Mouse (Mus musculus) midbrain, embryonic 11.5 days (tissue): ENCODE measurements at regions not wholly inside any gene's neighbourhood (a gene's known extent, or its start where the extent isn't known, plus 50 kb on each side); places are given as distances from the start of the nearest gene placed in this dataset.

Experiments used
- ATAC-seq: fragments of 200-750 bp; cut with Nextera tagmentation; 2 replicates; pipeline ENCODE4 v1.8.0; 2017; ENCODE audit warnings: moderate TSS enrichment, moderate library complexity; ENCODE audit not compliant: low FRiP score
- DNase-seq: peaks from one replicate; pipeline ENCODE4 v3.0.0; 2015; ENCODE audit warnings: low spot score; ENCODE audit errors: missing footprints
- H3K27ac ChIP-seq: fragments of 300-500 bp; sonication (generic); 2 replicates; pipeline ENCODE4 v1.5.1; 2014; ENCODE audit warnings: low read depth, low read length
- H3K27me3 ChIP-seq: fragments of 300-500 bp; sonication (generic); 2 replicates; pipeline ENCODE4 v1.6.1; 2014; ENCODE audit warnings: mild to moderate bottlenecking, low read length, moderate library complexity, mixed read lengths; ENCODE audit not compliant: control insufficient read depth, insufficient read depth
- H3K36me3 ChIP-seq: fragments of 300-500 bp; sonication (generic); 2 replicates; pipeline ENCODE4 v1.6.1; 2014; ENCODE audit warnings: mild to moderate bottlenecking, low read length, moderate library complexity, mixed read lengths; ENCODE audit not compliant: control insufficient read depth, insufficient read depth
- H3K4me1 ChIP-seq: fragments of 300-500 bp; sonication (generic); 2 replicates; pipeline ENCODE4 v1.6.1; 2014; ENCODE audit warnings: low read length; ENCODE audit not compliant: control insufficient read depth, insufficient read depth
- H3K4me2 ChIP-seq: fragments of 300-500 bp; sonication (generic); 2 replicates; pipeline ENCODE4 v1.6.1; 2014; ENCODE audit warnings: mild to moderate bottlenecking, moderate library complexity
- H3K4me3 ChIP-seq: fragments of 300-500 bp; sonication (generic); 2 replicates; pipeline ENCODE4 v1.5.1; 2014; ENCODE audit warnings: low read depth, low read length
- H3K9ac ChIP-seq: fragments of 300-500 bp; sonication (generic); 2 replicates; pipeline ENCODE4 v1.6.1; 2014; ENCODE audit warnings: low read length
- H3K9me3 ChIP-seq: fragments of 300-500 bp; sonication (generic); 2 replicates; pipeline ENCODE4 v1.6.1; 2016; ENCODE audit warnings: low read length; ENCODE audit not compliant: control insufficient read depth
- WGBS: fragments of 180-500 bp; shearing (Covaris S2); extraction: QIAGEN DNeasy Blood & Tissue Kit; methylation state at CpG from one replicate; pipeline ENCODE4 v1.1.7; 2014; 5-methylcytosine and 5-hydroxymethylcytosine counted together

DNA sequence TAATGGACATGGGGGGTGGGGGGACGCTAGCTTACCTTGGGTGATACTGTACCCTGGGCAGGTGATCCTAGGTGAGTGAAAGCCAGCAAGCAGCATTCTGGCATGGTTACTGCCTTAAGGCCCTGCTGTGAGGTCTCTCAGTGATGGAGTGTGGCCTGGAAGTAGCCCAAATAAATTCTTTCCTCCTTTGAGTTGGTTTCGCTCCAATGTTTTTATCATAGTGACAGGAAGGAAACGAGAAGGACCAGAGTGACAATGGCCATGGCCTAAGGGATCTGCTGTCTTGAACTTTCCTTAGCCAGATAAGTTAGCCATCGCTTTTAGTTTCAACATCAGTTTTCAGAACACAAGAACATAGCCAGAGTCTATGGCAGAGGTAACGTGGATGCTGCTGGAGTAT, 282.7 kb downstream of the Cxcl12 start:
- Histone ChIP-seq H3K4me3 (no peak overlapping the region), H3K27ac (no peak overlapping the region), H3K36me3 (no peaks in the 10 kb centered on the region), H3K4me1 (no peaks in the 10 kb centered on the region), H3K9ac (no peak overlapping the region), H3K9me3 (no peaks in the 10 kb centered on the region), H3K4me2 (no peak overlapping the region), H3K27me3 (no peaks in the 10 kb centered on the region)
- 85% methylated on average over 5 of the region's 5 CpGs for WGBS
- no peak for DNase-seq
- no peak for ATAC-seq

DNA sequence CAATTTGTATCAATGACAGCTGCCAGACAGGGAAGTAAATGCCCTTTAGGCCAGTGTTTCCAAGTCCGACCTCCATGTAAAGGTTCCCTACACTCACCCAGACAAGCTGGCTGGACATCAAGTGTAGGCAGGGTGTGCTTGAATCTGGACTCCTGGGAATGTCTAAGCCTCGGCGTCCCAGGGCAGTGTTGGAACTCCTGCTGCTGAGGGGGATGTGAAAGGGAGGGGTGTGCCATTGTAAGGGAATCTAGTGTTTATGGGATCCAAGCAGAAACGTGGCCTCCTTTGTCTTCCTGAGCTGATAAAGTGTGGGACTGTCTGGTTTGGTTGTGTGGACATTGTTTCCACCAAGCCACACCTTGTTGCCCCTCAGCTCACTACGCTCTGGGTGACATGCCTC, 291.9 kb downstream of the Cxcl12 start:
- no peak for ATAC-seq
- Histone ChIP-seq H3K9me3 (no peaks in the 10 kb centered on the region), H3K4me3 (no peak overlapping the region), H3K9ac (no peak overlapping the region), H3K36me3 (no peaks in the 10 kb centered on the region), H3K4me1 (peaks cover 4% of the 10 kb centered on the region; the same call in 1 of the 2 replicates), H3K27ac (no peak overlapping the region), H3K4me2 (no peak overlapping the region), H3K27me3 (no peaks in the 10 kb centered on the region)
- DNase-seq, result no peak
- 39% methylated on average over 5 of the region's 5 CpGs for WGBS

DNA sequence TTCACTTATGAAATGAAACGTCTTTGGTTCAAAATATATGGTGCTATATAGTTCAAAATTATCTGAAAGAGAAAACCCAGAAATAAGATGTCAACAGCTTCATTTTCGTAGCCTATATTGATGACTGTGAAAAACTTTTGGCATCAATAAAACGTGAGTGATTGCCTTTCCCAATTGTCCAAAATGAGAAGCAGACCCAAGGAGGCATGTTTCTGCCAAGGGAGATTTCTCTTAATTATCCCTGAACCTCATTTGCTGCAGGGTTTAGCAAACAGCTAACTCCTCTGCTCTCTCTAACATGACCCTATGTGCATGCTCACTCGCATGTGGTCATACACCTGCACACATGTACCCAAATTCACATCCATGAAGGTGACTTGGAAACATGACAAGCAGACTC, 296.8 kb downstream of the Cxcl12 start:
- peaks cover 10% of the 10 kb centered on the region for H3K4me1 ChIP-seq
- 79% methylated on average over 4 of the region's 4 CpGs for WGBS
- ATAC-seq (no peak), DNase-seq (no peak)
- H3K9me3 ChIP-seq, result no peaks in the 10 kb centered on the region
- no peaks in the 10 kb centered on the region for H3K36me3 ChIP-seq
- no peaks in the 10 kb centered on the region for H3K27me3 ChIP-seq
- H3K9ac ChIP-seq, result no peak overlapping the region
- no peak overlapping the region for H3K4me2 ChIP-seq
- H3K27ac ChIP-seq, result no peak overlapping the region
- H3K4me3 ChIP-seq, result no peak overlapping the region

DNA sequence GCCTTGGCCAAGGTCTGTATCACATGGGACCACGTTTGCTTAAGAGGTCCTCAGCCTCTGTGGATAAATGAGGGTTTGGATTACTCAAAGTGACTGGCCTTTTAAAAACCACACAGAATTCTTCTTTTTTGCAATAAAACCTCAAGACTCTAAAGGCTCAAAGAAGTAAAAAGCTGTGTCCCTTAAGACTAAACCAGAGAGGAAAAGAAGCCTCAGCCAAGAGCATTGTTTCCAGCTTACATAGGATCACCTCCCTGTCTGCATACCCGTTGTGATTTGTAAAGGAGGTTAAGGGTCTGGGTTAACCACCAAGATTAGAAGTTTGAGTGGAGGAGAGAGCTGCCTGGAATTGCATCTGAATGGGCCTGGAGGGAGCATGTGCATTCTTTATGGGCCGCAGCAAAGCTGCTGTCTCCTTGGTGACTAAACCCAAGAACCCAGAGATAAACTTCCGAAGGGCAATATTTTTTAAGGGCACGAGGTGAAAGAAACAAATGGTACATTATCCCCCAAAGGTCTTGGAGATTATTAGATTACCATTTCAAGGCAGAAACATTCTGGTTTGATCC, 297.4 kb downstream of the Cxcl12 start:
- Histone ChIP-seq H3K27me3 (no peaks in the 10 kb centered on the region), H3K4me3 (no peak overlapping the region), H3K4me1 (peaks cover 10% of the 10 kb centered on the region), H3K4me2 (no peak overlapping the region), H3K9me3 (no peaks in the 10 kb centered on the region), H3K36me3 (no peaks in the 10 kb centered on the region), H3K9ac (no peak overlapping the region), H3K27ac (no peak overlapping the region)
- ATAC-seq, result peak; percentile 70
- DNase-seq, result peak; percentile 89
- WGBS, result 14% methylated on average over 5 of the region's 5 CpGs

DNA sequence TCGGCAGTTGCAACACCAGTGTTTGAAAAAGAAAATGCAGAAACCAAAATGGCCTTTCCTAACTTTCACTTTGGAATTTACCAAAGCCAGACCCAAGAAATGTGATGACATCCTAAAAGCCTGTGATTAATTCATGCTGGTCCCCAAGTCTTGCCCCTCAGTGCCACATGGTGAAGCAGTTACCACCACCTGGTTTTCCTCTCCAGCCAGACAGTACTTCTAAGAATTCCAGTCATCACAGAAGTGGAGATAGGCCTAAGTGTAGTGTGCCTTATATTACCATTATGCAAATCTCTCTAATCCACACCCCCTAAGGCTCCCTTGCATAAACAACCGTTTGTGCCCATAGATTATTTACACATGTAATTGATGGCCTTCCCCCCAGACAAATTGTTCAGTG, 311.0 kb downstream of the Cxcl12 start:
- Histone ChIP-seq H3K27ac (no peak overlapping the region), H3K36me3 (no peaks in the 10 kb centered on the region), H3K4me2 (no peak overlapping the region), H3K9me3 (no peaks in the 10 kb centered on the region), H3K27me3 (no peaks in the 10 kb centered on the region), H3K4me1 (no peaks in the 10 kb centered on the region), H3K4me3 (no peak overlapping the region), H3K9ac (no peak overlapping the region)
- 76% methylated on average over 2 of the region's 2 CpGs for WGBS
- no peak for DNase-seq
- no peak for ATAC-seq

DNA sequence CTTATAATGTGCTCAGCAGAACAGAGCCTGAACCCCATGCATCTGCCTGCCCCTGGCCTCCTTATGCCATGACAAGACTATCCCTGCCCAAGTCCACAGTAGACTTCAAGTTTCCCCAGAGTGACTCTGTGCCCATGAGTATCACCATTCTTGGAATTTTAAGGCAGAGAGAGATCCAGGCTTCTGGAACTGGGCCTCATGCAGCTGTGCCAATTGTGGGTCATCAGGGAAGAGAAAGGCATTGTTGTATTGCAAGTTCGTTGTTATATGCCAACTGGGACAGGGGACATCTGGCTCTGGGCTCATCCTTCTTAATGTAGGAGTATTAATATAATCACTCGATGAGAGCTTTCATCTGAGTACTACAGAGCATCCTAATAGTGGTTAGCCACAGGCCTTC, 312.1 kb downstream of the Cxcl12 start:
- ATAC-seq, result no peak
- no peak overlapping the region for H3K9ac ChIP-seq
- no peak overlapping the region for H3K4me3 ChIP-seq
- no peaks in the 10 kb centered on the region for H3K27me3 ChIP-seq
- H3K36me3 ChIP-seq, result no peaks in the 10 kb centered on the region
- no peaks in the 10 kb centered on the region for H3K9me3 ChIP-seq
- no peak for DNase-seq
- WGBS, result 91% methylated on average over 2 of the region's 2 CpGs
- H3K4me1 ChIP-seq, result no peaks in the 10 kb centered on the region
- no peak overlapping the region for H3K4me2 ChIP-seq
- no peak overlapping the region for H3K27ac ChIP-seq

DNA sequence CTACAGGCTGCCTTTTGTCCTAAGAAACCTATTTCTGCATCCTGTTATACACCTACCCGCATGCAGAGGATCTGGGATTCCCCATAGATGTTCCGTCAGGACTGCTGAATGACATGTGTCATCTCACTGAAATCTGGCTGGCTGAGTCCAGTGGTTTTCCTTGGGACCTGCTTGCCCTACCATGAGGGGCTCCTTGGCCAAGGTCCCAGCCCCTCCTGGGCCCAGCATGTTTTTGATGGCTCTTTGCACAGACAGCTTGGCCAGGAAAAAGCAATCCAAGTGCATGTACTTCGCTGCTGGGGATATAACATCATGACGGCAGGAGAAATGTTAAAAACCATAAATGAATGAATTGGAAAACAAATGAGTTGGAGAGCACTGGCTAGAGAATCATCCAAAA, 320.8 kb downstream of the Cxcl12 start:
- Histone ChIP-seq H3K27ac (no peak overlapping the region), H3K4me2 (no peak overlapping the region), H3K36me3 (no peaks in the 10 kb centered on the region), H3K4me1 (no peaks in the 10 kb centered on the region), H3K4me3 (no peak overlapping the region), H3K9ac (no peak overlapping the region), H3K9me3 (no peaks in the 10 kb centered on the region), H3K27me3 (no peaks in the 10 kb centered on the region)
- DNase-seq, result no peak
- 96% methylated on average over 4 of the region's 4 CpGs for WGBS
- no peak for ATAC-seq

DNA sequence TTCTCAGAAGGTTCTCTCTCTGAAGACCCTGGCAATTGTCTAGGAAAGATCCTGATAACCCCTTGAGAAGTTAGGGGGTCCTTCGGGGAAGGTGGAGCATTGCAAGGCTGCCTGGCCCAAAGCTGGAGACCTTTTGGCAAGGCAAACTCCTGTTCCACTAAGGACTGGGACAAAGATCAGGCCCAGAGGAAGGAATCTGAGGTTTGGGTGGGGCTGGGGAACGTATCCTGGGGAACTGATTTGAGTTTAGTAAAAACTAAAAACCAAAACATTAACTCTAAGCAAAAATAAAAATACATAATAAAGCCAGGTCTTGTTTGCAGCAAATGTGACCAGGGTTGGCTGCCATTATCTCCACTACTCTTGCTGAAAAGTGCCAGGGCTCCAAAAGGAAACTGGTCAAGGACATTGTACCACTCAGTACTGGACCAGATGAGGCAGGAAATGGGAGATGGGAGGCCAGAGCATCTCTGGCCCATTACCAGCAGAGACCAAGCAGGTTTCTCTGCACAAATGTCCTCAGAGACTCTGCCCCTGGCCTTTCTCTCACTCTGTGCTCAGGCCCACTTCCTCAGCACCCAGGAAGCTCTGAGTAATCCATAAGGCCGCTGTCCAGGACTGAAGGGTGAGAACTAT, 321.5 kb downstream of the Cxcl12 start:
- H3K4me1 ChIP-seq, result no peaks in the 10 kb centered on the region
- no peak overlapping the region for H3K4me3 ChIP-seq
- DNase-seq (no peak), ATAC-seq (no peak)
- H3K27me3 ChIP-seq, result no peaks in the 10 kb centered on the region
- 86% methylated on average over 3 of the region's 3 CpGs for WGBS
- H3K9ac ChIP-seq, result no peak overlapping the region
- no peak overlapping the region for H3K27ac ChIP-seq
- H3K9me3 ChIP-seq, result no peaks in the 10 kb centered on the region
- no peaks in the 10 kb centered on the region for H3K36me3 ChIP-seq
- H3K4me2 ChIP-seq, result no peak overlapping the region

DNA sequence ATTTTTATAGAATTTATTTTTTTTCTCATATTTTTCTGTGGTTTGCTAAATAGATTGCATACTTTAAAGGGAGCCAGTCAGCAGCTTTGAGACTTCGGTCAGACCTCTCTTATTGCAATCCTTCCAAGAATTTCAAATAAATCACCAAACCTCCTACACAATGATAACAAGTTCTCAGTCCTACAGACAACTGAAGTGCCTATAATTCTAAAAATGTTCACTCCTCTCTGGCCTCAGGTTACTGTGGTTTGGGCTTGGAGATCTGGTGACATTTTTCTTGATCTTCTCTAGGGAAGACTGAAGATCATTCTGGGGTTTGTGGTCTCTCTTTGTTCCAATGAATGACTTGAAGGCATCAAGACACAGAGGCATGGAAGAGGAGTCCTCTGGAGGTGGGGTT, 326.6 kb downstream of the Cxcl12 start:
- Histone ChIP-seq H3K27ac (no peak overlapping the region), H3K36me3 (no peaks in the 10 kb centered on the region), H3K9me3 (no peaks in the 10 kb centered on the region), H3K9ac (no peak overlapping the region), H3K27me3 (no peaks in the 10 kb centered on the region), H3K4me3 (no peak overlapping the region), H3K4me2 (no peak overlapping the region), H3K4me1 (no peaks in the 10 kb centered on the region)
- WGBS, result 97% methylated on average over 1 of the region's 1 CpGs
- ATAC-seq, result no peak
- no peak for DNase-seq
